Mouse (Mus musculus): ENCODE measurements around the gene Mfsd6l. TPM values are rescaled to one million over a fixed set of nuclear protein-coding genes. Genes with fewer than 3 reads are reported as not detected.

Gene Mfsd6l
- total and polyA plus RNA-seq, 3 experiments: 0.04 TPM; not detected in 2

GRCm38 (mm10) chr11:68519362-68519761 lies 36.6 kb upstream of the Mfsd6l start (continued):
- no peak for TF ChIP-seq GABPA (IDR thresholded peaks at IDR 0.05; ENCODE audit: low read depth, low read length)

GRCm38 (mm10) chr11:68519815-68520214 lies 36.2 kb upstream of the Mfsd6l start:
- peaks cover 1 to 3% of the 10 kb centered on the region in 2 experiments; a peak in 1 of 4 replicates for H3K27me3 ChIP-seq (ENCODE audit: control insufficient read depth in 1 of 2, insufficient read depth in 2 of 2, low read length in 2 of 2)
- no peaks in the 10 kb centered on the region for H3K9me3 ChIP-seq (replicated peaks; ENCODE audit: insufficient read depth, low read length)
- H3K4me1 ChIP-seq (ENCODE audit: control insufficient read depth in 1 of 2, insufficient read depth in 2 of 2, low read length in 2 of 2): peaks cover 5 to 27% of the 10 kb centered on the region in 2 experiments
- peaks cover 0 to 28% of the 10 kb centered on the region in 2 experiments; a peak in 2 of 4 replicates for H3K36me3 ChIP-seq (ENCODE audit: control insufficient read depth in 1 of 2, insufficient read depth in 2 of 2, low read length in 2 of 2)
- H3K9ac ChIP-seq (ENCODE audit: control insufficient read depth, low read depth, low read length, poor library complexity, severe bottlenecking): no peak overlapping the region
- peak overlapping the region in 1 of 2 experiments; percentile 7; a peak in 1 of 4 replicates for H3K4me3 ChIP-seq (ENCODE audit: control insufficient read depth in 1 of 2, insufficient read depth in 1 of 2, low read depth in 2 of 2, low read length in 2 of 2)
- DNase-seq (ENCODE audit: low read depth, low spot score): peak; percentile 89
- no peaks in the 10 kb centered on the region for H3K79me2 ChIP-seq (ENCODE audit: control insufficient read depth, insufficient read depth, low read length, poor library complexity)
- H3K27ac ChIP-seq (ENCODE audit: control insufficient read depth, low read depth, low read length): peak overlapping the region; percentile 45
- TF ChIP-seq USF2 (IDR thresholded peaks at IDR 0.05; ENCODE audit: borderline replicate concordance in 1 of 2, insufficient read depth in 1 of 2, low read depth in 1 of 2, low read length in 2 of 2) (no peak), TBP (IDR thresholded peaks at IDR 0.05; ENCODE audit: low read depth, low read length) (0 out of 2 replicates have a peak, but pooled peaks have one; percentile 28), ZMIZ1 (IDR thresholded peaks at IDR 0.05; ENCODE audit: low read depth, low read length) (no peak), NRF1 (IDR thresholded peaks at IDR 0.05; ENCODE audit: insufficient read depth, low read depth, low read length, poor library complexity, severe bottlenecking) (no peak), JUND (IDR thresholded peaks at IDR 0.05; ENCODE audit: low read depth, low read length) (no peak), TAL1 (IDR thresholded peaks at IDR 0.05; ENCODE audit: low read length) (no peak), MYC (IDR thresholded peaks at IDR 0.05; ENCODE audit: low read depth, low read length) (no peak), MYB (IDR thresholded peaks at IDR 0.05; ENCODE audit: low read depth, low read length) (no peak), MXI1 (IDR thresholded peaks at IDR 0.05; ENCODE audit: low read depth, low read length) (no peak), ZC3H11A (IDR thresholded peaks at IDR 0.05; ENCODE audit: low read depth, low read length) (no peak), GABPA (IDR thresholded peaks at IDR 0.05; ENCODE audit: low read depth, low read length) (no peak), EP300 (IDR thresholded peaks at IDR 0.05; ENCODE audit: low read depth in 1 of 2, low read length in 2 of 2) (peak in 1 of 2 experiments; percentile 34; a peak in 1 of 4 replicates), SIN3A (IDR thresholded peaks at IDR 0.05; ENCODE audit: low read length) (0 out of 2 replicates have a peak, but pooled peaks have one; percentile 8), UBTF (IDR thresholded peaks at IDR 0.05; ENCODE audit: borderline replicate concordance, insufficient read depth, low read depth, low read length) (no peak), ZKSCAN1 (IDR thresholded peaks at IDR 0.05; ENCODE audit: low read depth, low read length) (no peak), USF1 (IDR thresholded peaks at IDR 0.05; ENCODE audit: low read depth, low read length) (no peak), BHLHE40 (IDR thresholded peaks at IDR 0.05; ENCODE audit: borderline replicate concordance, low read depth, low read length) (no peak), ZNF384 (IDR thresholded peaks at IDR 0.05; ENCODE audit: low read depth, low read length) (no peak), CHD2 (IDR thresholded peaks at IDR 0.05; ENCODE audit: low read length) (no peak), CHD1 (IDR thresholded peaks at IDR 0.05; ENCODE audit: low read depth, low read length) (no peak), POLR2A (IDR thresholded peaks at IDR 0.05; ENCODE audit: control insufficient read depth in 1 of 2, insufficient read depth in 1 of 2, low read depth in 1 of 2, low read length in 2 of 2, poor library complexity in 1 of 2) (no peak), RAD21 (IDR thresholded peaks at IDR 0.05; ENCODE audit: low read depth, low read length) (no peak), ELF1 (IDR thresholded peaks at IDR 0.05; ENCODE audit: low read depth, low read length) (0 out of 2 replicates have a peak, but pooled peaks have one; percentile 28), RCOR1 (IDR thresholded peaks at IDR 0.05; ENCODE audit: low read depth, low read length) (no peak), ETS1 (IDR thresholded peaks at IDR 0.05; ENCODE audit: low read depth, low read length) (peak; percentile 54; the same call in 1 of the 2 replicates), TCF12 (IDR thresholded peaks at IDR 0.05; ENCODE audit: low read depth, low read length) (0 out of 2 replicates have a peak, but pooled peaks have one; percentile 14), HCFC1 (IDR thresholded peaks at IDR 0.05; ENCODE audit: low read depth, low read length) (no peak), POLR2AphosphoS2 (IDR thresholded peaks at IDR 0.05; ENCODE audit: low read length) (no peak), NELFE (IDR thresholded peaks at IDR 0.05; ENCODE audit: low read depth, low read length) (no peak), MAFK (IDR thresholded peaks at IDR 0.05; ENCODE audit: borderline replicate concordance, low read depth, low read length) (no peak), POLR2AphosphoS5 (IDR thresholded peaks at IDR 0.05; ENCODE audit: borderline replicate concordance, low read depth, low read length) (no peak), MEF2A (IDR thresholded peaks at IDR 0.05; ENCODE audit: extremely low read depth, insufficient replicate concordance, low read depth, low read length, poor library complexity, severe bottlenecking) (no peak), SMC3 (IDR thresholded peaks at IDR 0.05; ENCODE audit: low read depth, low read length) (no peak), MAX (IDR thresholded peaks at IDR 0.05; ENCODE audit: low read length) (no peak), E2F4 (IDR thresholded peaks at IDR 0.05; ENCODE audit: borderline replicate concordance, low read depth, low read length) (no peak)

Data from MEL (cell line).